Mouse (Mus musculus) kidney, adult 2 months (tissue): Measurements from ENCODE around the gene Spred2. TPM values are rescaled to one million over a fixed set of nuclear protein-coding genes. Genes with fewer than 3 reads are reported as not detected.

Source experiments
- DNase-seq: peaks from one replicate; pipeline ENCODE4 v3.0.0; 2021
- H3K27ac ChIP-seq: fragments of 200-500 bp; 2 replicates; pipeline ENCODE4 v1.5.1; 2012; ENCODE audit warnings: low read depth, low read length, control low read depth, inconsistent platforms; ENCODE audit not compliant: insufficient read depth
- H3K27me3 ChIP-seq: fragments of 200-500 bp; replicated peaks from 2 replicates; pipeline ENCODE4 v1.6.1; 2012; ENCODE audit warnings: mild to moderate bottlenecking, moderate library complexity, low read length, inconsistent platforms; ENCODE audit not compliant: control insufficient read depth, insufficient read depth
- H3K36me3 ChIP-seq: fragments of 200-500 bp; 2 replicates; pipeline ENCODE4 v1.6.1; 2012; ENCODE audit warnings: mild to moderate bottlenecking, moderate library complexity, low read length, inconsistent platforms; ENCODE audit not compliant: control insufficient read depth, insufficient read depth
- H3K4me1 ChIP-seq: fragments of 200-500 bp; 2 replicates; pipeline ENCODE4 v1.6.1; 2011; ENCODE audit warnings: low read length; ENCODE audit not compliant: control insufficient read depth, insufficient read depth
- H3K4me3 ChIP-seq: fragments of 200-500 bp; 2 replicates; pipeline ENCODE4 v1.5.1; 2011; ENCODE audit warnings: mild to moderate bottlenecking, low read depth, low read length, control low read depth; ENCODE audit not compliant: insufficient read depth
- CTCF ChIP-seq: fragments of 200-500 bp; conservative IDR thresholded peaks from 2 replicates; pipeline ENCODE4 v1.5.1; 2011; ENCODE audit warnings: low read depth, mild to moderate bottlenecking, control low read depth, low read length, moderate library complexity, mixed read lengths; ENCODE audit not compliant: insufficient read depth, insufficient read length
- POLR2A ChIP-seq: fragments of 200-500 bp; IDR thresholded peaks from one replicate; pipeline ENCODE4 v1.6.1; 2011; ENCODE audit warnings: low read depth, low read length, control low read depth
- WGBS: fragments of 180-500 bp; shearing (Covaris S2); methylation state at CpG from one replicate; pipeline ENCODE4 v1.1.7; 2018; 5-methylcytosine and 5-hydroxymethylcytosine counted together
- polyA plus RNA-seq: library from polyadenylated mRNA; depleted of rRNA; stranded (reverse); fragments of >200 nt; gene quantifications from 2 replicates; pipeline ENCODE4 v1.2.3, GENCODE M21; 2012; rRNA removed

Gene Spred2
- polyA plus RNA-seq: 20.0 and 21.2 TPM in 2 replicates

- Histone ChIP-seq H3K4me3 (peak within 1 kb of the TSS; percentile 85), H3K36me3 (no peaks in the 10 kb centered on the region), H3K27me3 (no peaks in the 10 kb centered on the region), H3K4me1 (peaks cover 11% of the 10 kb centered on the region; the same call in 1 of the 2 replicates), H3K27ac (peak within 1 kb of the TSS; percentile 71)
- DNase-seq: peak; percentile 96
- WGBS: under 1% methylated on average over 57 of the region's 57 CpGs
- no peak for TF ChIP-seq POLR2A
- TF ChIP-seq CTCF: 0 out of 2 replicates have a peak, but pooled peaks have one; percentile 13
These were observed at the start of gene Spred2 for GRCm38 (mm10) chr11:19923888-19924756. Gene Spred2 (plus strand): TSS chr11:19924375.

GRCm38 (mm10) chr11:19875551-19875950, 48.6 kb upstream of the Spred2 start:
- TF ChIP-seq POLR2A: no peak
- TF ChIP-seq CTCF: no peak
- Histone ChIP-seq H3K27me3 (no peaks in the 10 kb centered on the region), H3K27ac (no peak overlapping the region), H3K4me3 (no peak overlapping the region), H3K36me3 (no peaks in the 10 kb centered on the region), H3K4me1 (no peaks in the 10 kb centered on the region)
- 54% methylated on average over 12 of the region's 12 CpGs for WGBS
- no peak for DNase-seq

GRCm38 (mm10) chr11:19875964-19876363, 48.2 kb upstream of the Spred2 start:
- no peak for DNase-seq
- Histone ChIP-seq H3K4me1 (no peaks in the 10 kb centered on the region), H3K27me3 (no peaks in the 10 kb centered on the region)

GRCm38 (mm10) chr11:19877239-19877915, 46.8 kb upstream of the Spred2 start:
- WGBS: 54% methylated on average over 4 of the region's 4 CpGs
- Histone ChIP-seq H3K4me1 (no peaks in the 10 kb centered on the region), H3K36me3 (no peaks in the 10 kb centered on the region), H3K4me3 (no peak overlapping the region), H3K27ac (no peak overlapping the region), H3K27me3 (no peaks in the 10 kb centered on the region)
- no peak for TF ChIP-seq CTCF
- TF ChIP-seq POLR2A: no peak
- no peak for DNase-seq

More at GRCm38 (mm10) chr11:19875964-19876363, 48.2 kb upstream of the Spred2 start:
- H3K36me3 ChIP-seq: no peaks in the 10 kb centered on the region
- no peak overlapping the region for H3K4me3 ChIP-seq
- TF ChIP-seq CTCF (no peak), POLR2A (no peak)
- H3K27ac ChIP-seq: no peak overlapping the region
- 80% methylated on average over 5 of the region's 5 CpGs for WGBS

GRCm38 (mm10) chr11:19881342-19881741, 42.8 kb upstream of the Spred2 start:
- Histone ChIP-seq H3K4me3 (no peak overlapping the region), H3K27me3 (no peaks in the 10 kb centered on the region), H3K36me3 (no peaks in the 10 kb centered on the region), H3K27ac (no peak overlapping the region), H3K4me1 (no peaks in the 10 kb centered on the region)
- WGBS: 91% methylated on average over 2 of the region's 2 CpGs
- no peak for TF ChIP-seq CTCF
- TF ChIP-seq POLR2A: no peak
- no peak for DNase-seq

GRCm38 (mm10) chr11:19890700-19891406, 33.3 kb upstream of the Spred2 start:
- no peak overlapping the region for H3K27ac ChIP-seq
- TF ChIP-seq CTCF (no peak), POLR2A (no peak)
- no peaks in the 10 kb centered on the region for H3K27me3 ChIP-seq
- DNase-seq: no peak
- H3K4me3 ChIP-seq: no peak overlapping the region
- H3K4me1 ChIP-seq: peaks cover 3% of the 10 kb centered on the region; the same call in 1 of the 2 replicates
- no peaks in the 10 kb centered on the region for H3K36me3 ChIP-seq
- 54% methylated on average over 6 of the region's 6 CpGs for WGBS

- TF ChIP-seq CTCF (no peak), POLR2A (no peak)
- Histone ChIP-seq H3K4me3 (no peak overlapping the region), H3K27ac (peak overlapping the region; percentile 43; the same call in 1 of the 2 replicates), H3K4me1 (peaks cover 3% of the 10 kb centered on the region; the same call in 1 of the 2 replicates), H3K27me3 (no peaks in the 10 kb centered on the region), H3K36me3 (no peaks in the 10 kb centered on the region)
- peak; percentile 75 for DNase-seq
- 62% methylated on average over 3 of the region's 3 CpGs for WGBS
These were observed 30.9 kb upstream of the Spred2 start for GRCm38 (mm10) chr11:19893233-19893632.
